Mouse (Mus musculus) ZHBTc4 (cell line): ENCODE measurements around the gene Enpp1.
A peak's percentile ranks its signal among the peaks of the same experiment; 100 is the strongest.

Experiments
- DNase-seq: peaks from one replicate; pipeline ENCODE4 v3.0.0-alpha.2; 2011; ENCODE audit warnings: low read depth, low spot score

The Enpp1 gene

GRCm38 (mm10) chr10:24711071-24711470, 888 bp downstream of the Enpp1 start:
- DNase-seq: no peak

GRCm38 (mm10) chr10:24710361-24710760, 1.6 kb downstream of the Enpp1 start:
- DNase-seq: no peak

DNA sequence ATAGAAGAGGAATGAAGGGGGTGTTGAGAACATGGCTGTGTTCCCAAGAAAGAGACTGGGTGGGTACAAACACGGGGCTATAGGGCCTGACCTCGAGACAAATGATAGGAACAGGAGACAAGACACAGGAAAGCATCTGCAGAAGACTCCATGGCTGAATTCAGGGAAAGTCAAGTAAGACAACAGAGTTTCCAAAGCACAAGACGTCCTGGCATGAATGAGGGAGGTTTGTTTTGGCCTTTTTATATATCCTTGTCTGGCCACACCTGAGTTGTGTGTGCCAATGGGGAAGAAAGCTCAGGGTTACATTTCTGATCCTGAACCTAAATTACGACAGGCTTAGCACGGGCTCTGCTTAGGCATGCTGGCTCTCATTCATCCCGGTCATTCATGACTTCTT, 4.2 kb downstream of the Enpp1 start:
- no peak for DNase-seq

- DNase-seq: no peak
These were observed 5.4 kb downstream of the Enpp1 start for GRCm38 (mm10) chr10:24706431-24707140.

GRCm38 (mm10) chr10:24702698-24703097, 9.3 kb downstream of the Enpp1 start:
- no peak for DNase-seq

GRCm38 (mm10) chr10:24698131-24698775, 13.7 kb downstream of the Enpp1 start:
- DNase-seq: no peak

- DNase-seq: no peak
These were observed 15.2 kb downstream of the Enpp1 start for GRCm38 (mm10) chr10:24696761-24697160.

DNA sequence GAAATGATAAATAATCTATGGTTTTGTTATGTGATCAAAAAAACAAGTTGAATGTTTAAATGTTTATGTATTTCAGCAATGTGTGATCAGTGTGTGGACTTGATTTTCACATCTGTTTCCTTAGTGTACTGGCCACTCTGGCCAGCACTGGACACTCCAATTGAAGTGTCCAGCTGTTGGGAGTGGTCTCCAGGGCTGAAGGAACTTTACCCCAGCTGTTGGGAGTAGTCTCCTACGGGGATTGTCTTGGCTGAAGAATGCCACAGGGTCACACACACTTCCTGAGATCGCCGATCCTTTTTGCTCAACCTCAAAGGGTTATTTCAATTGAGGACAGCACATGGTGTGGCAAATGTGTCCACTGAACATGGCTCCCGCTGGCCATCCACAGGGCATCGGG, 16.2 kb downstream of the Enpp1 start:
- no peak for DNase-seq

- no peak for DNase-seq
These were observed 29.3 kb downstream of the Enpp1 start for GRCm38 (mm10) chr10:24682518-24683104.

DNA sequence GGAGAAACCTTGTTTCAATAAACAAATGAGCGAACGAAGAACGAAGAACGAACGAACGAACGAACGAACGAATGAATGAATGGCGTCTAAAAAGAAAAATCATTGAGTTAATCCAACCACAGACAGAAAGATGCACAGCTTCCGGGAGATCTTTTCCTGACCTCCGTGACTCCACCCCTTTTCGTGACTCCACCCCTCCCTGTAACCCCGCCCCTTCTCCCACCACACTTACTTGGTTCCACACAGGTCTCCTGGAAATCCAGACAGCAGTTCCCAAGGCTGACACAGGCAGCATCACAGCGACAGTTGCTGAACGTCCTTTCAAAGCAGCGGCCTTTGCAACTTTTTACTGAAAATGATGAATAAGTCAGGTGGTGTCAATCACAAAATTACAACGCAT, 34.3 kb downstream of the Enpp1 start:
- peak; percentile 54 for DNase-seq

GRCm38 (mm10) chr10:24674261-24674660, 37.7 kb downstream of the Enpp1 start:
- DNase-seq: no peak

- DNase-seq: no peak
These were observed 39.0 kb downstream of the Enpp1 start for GRCm38 (mm10) chr10:24672948-24673347.

- no peak for DNase-seq
These were observed 41.4 kb downstream of the Enpp1 start for GRCm38 (mm10) chr10:24670548-24670947.

GRCm38 (mm10) chr10:24650990-24651569, 60.9 kb downstream of the Enpp1 start:
- DNase-seq: no peak

- DNase-seq: no peak
These were observed 63.8 kb downstream of the Enpp1 start for GRCm38 (mm10) chr10:24647996-24648738.

GRCm38 (mm10) chr10:24645169-24645568, 66.8 kb downstream of the Enpp1 start:
- no peak for DNase-seq

DNA sequence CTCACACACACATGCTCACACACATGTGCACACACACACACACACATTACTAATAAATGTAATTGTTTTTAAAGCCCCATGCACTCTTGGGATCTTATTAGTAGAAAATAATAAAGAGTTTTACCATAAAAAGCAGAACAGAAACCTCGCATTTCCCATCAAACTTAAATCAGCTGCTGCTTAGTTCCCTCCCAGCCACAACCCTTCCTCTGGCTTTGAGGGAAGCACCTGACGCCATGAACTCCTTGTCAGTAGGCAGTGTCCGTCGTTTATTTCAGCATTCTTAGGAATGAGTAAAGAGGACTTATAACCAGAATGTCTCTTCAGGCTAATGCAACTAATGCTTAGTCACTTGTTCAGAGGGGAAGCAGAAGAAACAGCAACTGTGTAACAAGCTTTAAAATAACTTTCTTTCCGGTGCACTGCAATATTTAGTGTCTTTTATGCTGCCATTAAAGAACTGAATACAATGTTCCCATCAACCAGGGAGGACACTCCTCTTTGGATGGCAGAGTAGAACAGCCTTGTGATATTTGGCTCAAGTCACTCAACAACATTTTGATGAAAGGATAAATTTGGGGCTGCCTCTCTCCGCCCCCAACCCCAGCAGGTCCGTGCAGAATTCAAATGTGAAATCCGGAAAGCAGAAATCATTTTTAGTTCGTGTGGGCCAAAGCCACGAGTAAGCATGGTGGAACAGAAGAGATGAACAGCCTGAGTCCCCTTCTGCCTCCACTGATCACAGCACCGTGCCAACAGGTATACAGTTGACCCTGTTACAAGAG, 69.0 kb downstream of the Enpp1 start:
- DNase-seq: no peak

GRCm38 (mm10) chr10:24641416-24642140, 70.4 kb downstream of the Enpp1 start:
- no peak for DNase-seq

GRCm38 (mm10) chr10:24640186-24640875, 71.6 kb downstream of the Enpp1 start:
- DNase-seq: no peak

DNA sequence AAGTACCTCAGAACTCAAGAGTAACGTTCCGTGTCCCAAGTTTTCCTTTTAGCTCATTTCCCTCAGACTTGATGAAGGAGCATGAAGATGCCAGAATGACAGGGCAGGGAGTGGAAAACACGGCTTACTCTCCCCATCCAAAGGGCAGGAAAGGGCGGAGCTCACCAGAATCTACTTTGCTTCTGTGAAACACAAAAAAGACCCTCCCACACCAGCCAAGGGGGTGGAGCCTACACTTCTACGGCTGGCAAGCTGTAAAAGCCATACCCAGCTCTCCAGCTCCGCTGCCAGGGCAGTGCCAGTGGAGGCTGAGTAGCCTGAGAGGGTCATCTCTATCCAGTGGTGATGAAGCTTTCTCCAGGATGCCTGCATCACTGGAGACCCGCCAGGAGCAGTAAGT, 72.4 kb downstream of the Enpp1 start:
- peak; percentile 51 for DNase-seq
